Mouse (Mus musculus) macrophage (primary cell): ENCODE results near the gene Erp29. TPM values are rescaled to one million over a fixed set of nuclear protein-coding genes. Genes with fewer than 3 reads are reported as not detected.

ENCODE experiments used
- H3K27ac ChIP-seq: fragments of 350-480 bp; formaldehyde crosslinking; 2 replicates; pipeline ENCODE4 v1.9.0; 2021
- H3K36me3 ChIP-seq: fragments of 350-480 bp; formaldehyde crosslinking; 2 replicates; pipeline ENCODE4 v1.9.0; 2021; ENCODE audit errors: inconsistent target
- H3K4me3 ChIP-seq: fragments of 350-480 bp; formaldehyde crosslinking; 2 replicates; pipeline ENCODE4 v1.9.0; 2021; ENCODE audit errors: inconsistent target
- H3K79me2 ChIP-seq: fragments of 350-480 bp; formaldehyde crosslinking; 2 replicates; pipeline ENCODE4 v1.9.0; 2021; ENCODE audit errors: inconsistent target
- WGBS: methylation state at CpG from one replicate; pipeline ENCODE4 v1.1.7; 2026; ENCODE audit warnings: inconsistent platforms; ENCODE audit not compliant: missing documents; 5-methylcytosine and 5-hydroxymethylcytosine counted together
- polyA plus RNA-seq: library from polyadenylated mRNA; stranded (reverse); fragments of 250-400 nt; gene quantifications from 3 replicates; pipeline ENCODE4 v1.2.4, GENCODE M21; 2018; ENCODE audit warnings: inconsistent platforms

The Erp29 gene
- polyA plus RNA-seq, 1 experiment from 2014 or later: 327 TPM

GRCm38 (mm10) chr5:121422787-121423186 lies 29.5 kb downstream of the Erp29 start:
- Histone ChIP-seq H3K27ac (no peak overlapping the region), H3K79me2 (no peaks in the 10 kb centered on the region), H3K36me3 (peaks cover 85% of the 10 kb centered on the region), H3K4me3 (no peak overlapping the region)
- WGBS: 98% methylated on average over 6 of the region's 6 CpGs

GRCm38 (mm10) chr5:121420721-121421120 lies 31.6 kb downstream of the Erp29 start:
- Histone ChIP-seq H3K79me2 (no peaks in the 10 kb centered on the region), H3K27ac (no peak overlapping the region), H3K36me3 (peaks cover 86% of the 10 kb centered on the region), H3K4me3 (no peak overlapping the region)
- 98% methylated on average over 9 of the region's 9 CpGs for WGBS

- H3K36me3 ChIP-seq: peaks cover 73% of the 10 kb centered on the region
- H3K27ac ChIP-seq: no peak overlapping the region
- no peak overlapping the region for H3K4me3 ChIP-seq
- peaks cover 72% of the 10 kb centered on the region for H3K79me2 ChIP-seq
- 96% methylated on average over 4 of the region's 4 CpGs for WGBS
Measured at GRCm38 (mm10) chr5:121410975-121411374, 41.3 kb downstream of the Erp29 start.

- Histone ChIP-seq H3K27ac (no peak overlapping the region), H3K79me2 (peaks cover 97% of the 10 kb centered on the region), H3K36me3 (peaks cover 44% of the 10 kb centered on the region), H3K4me3 (no peak overlapping the region)
- WGBS: 90% methylated on average over 8 of the region's 8 CpGs
Measured at GRCm38 (mm10) chr5:121407856-121408255, 44.5 kb downstream of the Erp29 start.

- peak overlapping the region; percentile 65 for H3K27ac ChIP-seq
- WGBS: 91% methylated on average over 5 of the region's 5 CpGs
- H3K4me3 ChIP-seq: no peak overlapping the region
- no peaks in the 10 kb centered on the region for H3K36me3 ChIP-seq
- peaks cover 78% of the 10 kb centered on the region for H3K79me2 ChIP-seq
Measured at GRCm38 (mm10) chr5:121400849-121401248, 51.5 kb downstream of the Erp29 start.

GRCm38 (mm10) chr5:121400064-121400463 lies 52.2 kb downstream of the Erp29 start:
- H3K4me3 ChIP-seq: peak overlapping the region; percentile 74; the same call in 1 of the 2 replicates
- WGBS: 24% methylated on average over 5 of the region's 5 CpGs
- peak overlapping the region; percentile 65 for H3K27ac ChIP-seq
- no peaks in the 10 kb centered on the region for H3K36me3 ChIP-seq
- peaks cover 71% of the 10 kb centered on the region for H3K79me2 ChIP-seq

GRCm38 (mm10) chr5:121399540-121399939 lies 52.8 kb downstream of the Erp29 start:
- H3K27ac ChIP-seq: peak overlapping the region; percentile 65

GRCm38 (mm10) chr5:121398965-121399462 lies 53.3 kb downstream of the Erp29 start:
- H3K79me2 ChIP-seq: peaks cover 60% of the 10 kb centered on the region
- H3K36me3 ChIP-seq: no peaks in the 10 kb centered on the region
- peak overlapping the region; percentile 65 for H3K27ac ChIP-seq
- peak overlapping the region; percentile 74 for H3K4me3 ChIP-seq
- WGBS: 23% methylated on average over 9 of the region's 9 CpGs

More at GRCm38 (mm10) chr5:121399540-121399939, 52.8 kb downstream of the Erp29 start:
- H3K36me3 ChIP-seq: no peaks in the 10 kb centered on the region
- H3K4me3 ChIP-seq: peak overlapping the region; percentile 74
- 52% methylated on average over 5 of the region's 5 CpGs for WGBS
- H3K79me2 ChIP-seq: peaks cover 65% of the 10 kb centered on the region

- H3K79me2 ChIP-seq: peaks cover 54% of the 10 kb centered on the region
- under 1% methylated on average over 65 of the region's 67 CpGs for WGBS
- H3K4me3 ChIP-seq: peak overlapping the region; percentile 74
- peak overlapping the region; percentile 65 for H3K27ac ChIP-seq
- no peaks in the 10 kb centered on the region for H3K36me3 ChIP-seq
Measured at GRCm38 (mm10) chr5:121398146-121398964, 54.0 kb downstream of the Erp29 start.

- Histone ChIP-seq H3K36me3 (no peaks in the 10 kb centered on the region), H3K79me2 (peaks cover 45% of the 10 kb centered on the region), H3K4me3 (peak within 1 kb of the TSS; percentile 74), H3K27ac (peak within 1 kb of the TSS; percentile 65)
- 7% methylated on average over 52 of the region's 53 CpGs for WGBS
Measured at GRCm38 (mm10) chr5:121397187-121398145, 54.8 kb downstream of the Erp29 start, which contains the start of gene Naa25. Naa25 (plus strand) TSS chr5:121397936.

- Histone ChIP-seq H3K79me2 (peaks cover 26% of the 10 kb centered on the region), H3K36me3 (no peaks in the 10 kb centered on the region), H3K27ac (no peak overlapping the region), H3K4me3 (no peak overlapping the region)
- WGBS: 93% methylated on average over 5 of the region's 5 CpGs
Measured at GRCm38 (mm10) chr5:121395621-121396020, 56.7 kb downstream of the Erp29 start.

GRCm38 (mm10) chr5:121393402-121393801 lies 58.9 kb downstream of the Erp29 start:
- WGBS: 94% methylated on average over 3 of the region's 3 CpGs
- Histone ChIP-seq H3K27ac (no peak overlapping the region), H3K4me3 (no peak overlapping the region), H3K36me3 (no peaks in the 10 kb centered on the region), H3K79me2 (peaks cover 4% of the 10 kb centered on the region)

- 57% methylated on average over 16 of the region's 16 CpGs for whole genome bisulfite sequencing
Measured at GRCm38 (mm10) chr5:121392667-121393380, 59.5 kb downstream of the Erp29 start.

GRCm38 (mm10) chr5:121389691-121390090 lies 62.6 kb downstream of the Erp29 start:
- peaks cover 4% of the 10 kb centered on the region; the same call in 1 of the 2 replicates for H3K79me2 ChIP-seq
- no peak overlapping the region for H3K4me3 ChIP-seq
- no peaks in the 10 kb centered on the region for H3K36me3 ChIP-seq
- H3K27ac ChIP-seq: peak overlapping the region; percentile 46

More at GRCm38 (mm10) chr5:121392667-121393380, 59.5 kb downstream of the Erp29 start:
- Histone ChIP-seq H3K36me3 (no peaks in the 10 kb centered on the region), H3K27ac (no peak overlapping the region), H3K79me2 (no peaks in the 10 kb centered on the region; the same call in 1 of the 2 replicates), H3K4me3 (no peak overlapping the region)
